Mouse (Mus musculus) left cerebral cortex, postnatal 10 days (tissue): ENCODE results near the gene Lamtor2. TPM values are rescaled to one million over a fixed set of nuclear protein-coding genes. Genes with fewer than 3 reads are reported as not detected.

ENCODE experiments used
- DNase-seq, 2 experiments: peaks; one replicate each; pipeline ENCODE4 v3.0.0; 2021 to 2022; ENCODE audit warnings: low spot score in 2 of 2, mixed read lengths in 1 of 2; ENCODE audit errors: extremely low spot score in 1 of 2
- intact Hi-C: fragments of 180-260 bp; cut with DNase I; formaldehyde crosslinking; loops from one replicate; pipeline ENCODE4 v1.15.1; 2025
- total RNA-seq, 2 experiments: library from RNA; stranded (reverse); gene quantifications; 2 replicates each; pipeline ENCODE4 v1.2.3; 2021

Lamtor2 gene
- total RNA-seq, 2 experiments from 2014 or later: 109 to 110 TPM

- intact Hi-C loops: no loop called here
- DNase-seq: no peak
These were observed 39.2 kb downstream of the Lamtor2 start for GRCm38 (mm10) chr3:88513546-88514115.

GRCm38 (mm10) chr3:88512896-88513545, 39.9 kb downstream of the Lamtor2 start:
- intact Hi-C loops: no loop called here
- DNase-seq: no peak

GRCm38 (mm10) chr3:88512141-88512895, 40.6 kb downstream of the Lamtor2 start:
- no peak for DNase-seq
- intact Hi-C loops: no loop called here

GRCm38 (mm10) chr3:88511559-88511958, 41.3 kb downstream of the Lamtor2 start:
- intact Hi-C loops: no loop called here
- DNase-seq: no peak

GRCm38 (mm10) chr3:88510421-88511289, 42.2 kb downstream of the Lamtor2 start:
- DNase-seq: no peak
- intact Hi-C loops: no loop called here

GRCm38 (mm10) chr3:88509692-88510420, 43.0 kb downstream of the Lamtor2 start, which contains the start of gene Lmna:
Gene Lmna (minus strand): TSS chr3:88509956.
- DNase-seq: peak; percentile 90 to 98
- intact Hi-C loops: no loop called here

- DNase-seq: no peak
- intact Hi-C loops: no loop called here
These were observed 43.6 kb downstream of the Lamtor2 start for GRCm38 (mm10) chr3:88509250-88509649.

- intact Hi-C loops: no loop called here
- DNase-seq: no peak
These were observed 47.1 kb downstream of the Lamtor2 start for GRCm38 (mm10) chr3:88505765-88506164.

- no peak for DNase-seq
- intact Hi-C loops: no loop called here
These were observed 47.8 kb downstream of the Lamtor2 start for GRCm38 (mm10) chr3:88505081-88505480.

GRCm38 (mm10) chr3:88503881-88504746, 48.8 kb downstream of the Lamtor2 start:
- no peak for DNase-seq
- intact Hi-C loops: no loop called here

- no peak for DNase-seq
- intact Hi-C loops: no loop called here
These were observed 49.4 kb downstream of the Lamtor2 start for GRCm38 (mm10) chr3:88503505-88503863.

GRCm38 (mm10) chr3:88502641-88503504, 50.0 kb downstream of the Lamtor2 start:
- DNase-seq: peak; percentile 86 to 91
- intact Hi-C loops: no loop called here

GRCm38 (mm10) chr3:88502031-88502571, 50.8 kb downstream of the Lamtor2 start:
- intact Hi-C loops: no loop called here
- DNase-seq: no peak

- no peak for DNase-seq
- intact Hi-C loops: no loop called here
These were observed 51.4 kb downstream of the Lamtor2 start for GRCm38 (mm10) chr3:88501366-88502030.

- no peak for DNase-seq
- intact Hi-C loops: no loop called here
These were observed 52.1 kb downstream of the Lamtor2 start for GRCm38 (mm10) chr3:88500655-88501365.
